Mouse (Mus musculus) MEL-GATA-1-ER (cell line): ENCODE results near the gene Nicn1.
"Not testable (repeated sequence)": the region's sequence is repeated elsewhere in the genome, so short reads cannot be mapped to it uniquely, and the experiment has no call there.

Source experiments
- DNase-seq: peaks from one replicate; pipeline ENCODE4 v3.0.0-alpha.2; 2012; ENCODE audit warnings: low read depth; ENCODE audit errors: extremely low read depth

The Nicn1 gene

GRCm38 (mm10) chr9:108290016-108290750 lies at the start of gene Nicn1:
Nicn1 (plus strand) TSS chr9:108290429.
- peak; percentile 97 for DNase-seq

DNA sequence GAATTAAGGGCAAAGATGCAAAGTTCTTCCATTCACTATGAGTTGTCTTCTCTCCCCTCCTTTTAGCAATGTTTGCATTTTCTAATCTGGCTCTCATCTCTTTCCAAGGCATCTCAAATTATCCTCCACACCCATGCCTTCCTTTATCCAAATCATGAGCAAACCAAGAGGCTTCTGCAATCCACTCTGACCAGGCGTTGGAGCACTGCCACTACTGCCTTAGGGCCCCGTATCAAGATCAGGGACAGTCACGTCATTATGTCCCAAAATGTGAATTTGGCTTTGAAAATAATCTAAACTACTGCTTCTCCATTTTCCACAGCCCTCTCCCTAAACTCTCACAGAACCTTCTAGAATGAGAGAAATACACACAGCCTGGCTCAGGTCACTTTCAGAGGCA lies 45.7 kb upstream of the Nicn1 start:
- no peak for DNase-seq

DNA sequence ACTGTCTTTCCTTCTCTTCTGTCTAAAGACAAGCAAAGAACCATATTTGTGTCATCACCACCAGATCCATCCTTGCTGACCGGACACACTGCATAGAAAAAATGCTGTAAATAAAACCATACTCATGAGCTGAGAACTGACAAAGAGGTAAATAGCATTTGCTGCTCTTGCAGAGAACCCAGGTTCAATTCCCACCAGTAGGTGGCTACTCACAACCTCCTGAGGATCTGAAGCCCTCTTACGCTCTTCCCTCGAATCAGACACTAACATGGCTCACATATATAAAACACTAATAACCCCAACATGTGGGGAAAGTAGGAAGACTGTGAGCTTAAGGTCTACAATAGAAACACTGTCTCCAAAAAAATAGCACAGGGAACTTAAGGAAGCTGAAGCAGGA lies 45.2 kb upstream of the Nicn1 start:
- DNase-seq, result no peak

- DNase-seq, result no peak
Measured at GRCm38 (mm10) chr9:108248957-108249356, 41.3 kb upstream of the Nicn1 start.

GRCm38 (mm10) chr9:108251877-108252276 lies 38.4 kb upstream of the Nicn1 start:
- DNase-seq, result no peak

DNA sequence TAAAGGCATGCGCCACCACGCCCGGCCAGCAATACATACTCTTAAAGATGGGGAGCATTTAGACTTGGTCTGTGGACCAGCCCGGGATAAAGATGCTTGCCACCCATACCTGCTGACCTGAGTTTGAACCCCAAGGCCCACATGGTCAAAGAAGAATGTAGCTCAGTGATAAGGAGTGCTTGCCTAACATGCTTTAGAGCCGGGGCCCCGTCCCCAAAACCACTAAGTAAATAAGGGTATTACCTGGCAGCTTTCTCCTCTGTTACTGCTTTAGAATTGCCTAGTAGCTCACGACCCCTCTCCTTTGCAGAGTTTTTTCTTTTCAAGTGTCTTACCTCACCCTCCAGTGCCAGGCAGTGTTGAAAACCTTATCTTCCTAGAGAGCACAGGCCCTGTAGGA lies 37.5 kb upstream of the Nicn1 start:
- no peak for DNase-seq

- no peak for DNase-seq
Measured at GRCm38 (mm10) chr9:108260526-108260925, 29.7 kb upstream of the Nicn1 start.

DNA sequence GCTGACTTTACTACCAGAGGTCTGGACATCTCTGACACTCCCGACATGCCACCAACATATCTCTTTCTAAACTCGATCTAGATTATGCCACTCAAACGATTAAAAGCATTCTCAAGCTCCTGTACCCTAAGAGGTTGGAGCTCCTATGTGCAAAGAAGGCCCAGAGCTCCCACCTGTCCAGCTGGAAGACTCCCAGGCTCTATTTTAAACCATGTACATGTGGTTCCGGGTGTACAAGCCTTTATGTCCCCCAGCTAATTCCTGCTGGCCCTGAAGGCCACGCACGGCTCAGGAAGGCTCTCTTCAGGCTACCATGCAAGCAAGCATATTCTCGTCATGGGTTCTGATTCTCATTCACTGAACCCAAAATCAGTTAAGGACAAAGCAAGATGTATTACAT lies 28.4 kb upstream of the Nicn1 start:
- DNase-seq, result no peak

- no peak for DNase-seq
Measured at GRCm38 (mm10) chr9:108262494-108263049, 27.7 kb upstream of the Nicn1 start.

- no peak for DNase-seq
Measured at GRCm38 (mm10) chr9:108263131-108263681, 27.0 kb upstream of the Nicn1 start.

- DNase-seq, result peak; percentile 63
Measured at GRCm38 (mm10) chr9:108263690-108264190, 26.5 kb upstream of the Nicn1 start, which contains the start of gene Dag1. Dag1 (minus strand) TSS chr9:108263958.

- peak; percentile 34 for DNase-seq
Measured at GRCm38 (mm10) chr9:108264191-108264921, 25.9 kb upstream of the Nicn1 start.

GRCm38 (mm10) chr9:108266261-108266935 lies 23.8 kb upstream of the Nicn1 start:
- peak; percentile 58 for DNase-seq

- no peak for DNase-seq
Measured at GRCm38 (mm10) chr9:108267691-108268090, 22.5 kb upstream of the Nicn1 start.

DNA sequence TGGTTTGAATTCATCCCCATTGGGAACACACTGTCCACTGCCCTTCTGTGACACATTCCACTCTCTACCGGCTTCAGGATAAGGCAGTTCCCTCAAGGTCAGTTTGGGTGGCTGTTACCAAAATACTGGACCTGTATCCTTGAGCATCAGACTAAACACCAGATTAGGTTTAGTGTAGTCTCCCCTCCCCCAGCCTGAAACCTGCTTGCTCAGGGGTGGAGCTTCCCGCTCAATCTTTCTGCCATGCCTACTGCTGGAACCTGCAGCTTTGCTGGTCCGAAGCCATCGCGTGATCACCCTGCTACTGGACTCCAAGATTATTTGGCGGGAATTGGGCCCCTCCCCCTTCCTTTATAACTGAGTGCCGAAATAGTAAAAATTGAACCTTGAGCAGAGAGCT lies 21.5 kb upstream of the Nicn1 start:
- not testable (repeated sequence) for DNase-seq

DNA sequence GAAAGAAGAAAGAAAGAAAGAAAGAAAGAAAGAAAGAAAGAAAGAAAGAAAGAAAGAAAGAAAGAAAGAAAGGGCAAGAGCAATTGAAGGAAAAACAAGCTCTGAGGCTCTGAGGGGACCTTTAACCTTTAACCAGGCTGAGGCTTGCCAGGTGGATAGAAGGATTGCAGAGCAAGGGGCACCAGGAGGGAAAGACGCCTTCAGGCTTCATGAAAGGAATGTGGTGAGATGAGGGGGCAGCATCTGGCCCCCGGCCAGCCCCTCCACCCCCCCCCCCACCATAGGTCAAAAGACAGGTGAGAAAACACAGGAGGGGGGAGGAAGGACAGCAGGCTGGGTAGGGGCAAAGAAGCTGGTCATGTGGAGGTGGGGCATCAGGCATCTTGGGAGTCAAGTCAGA lies 18.3 kb upstream of the Nicn1 start:
- DNase-seq, result no peak

- no peak for DNase-seq
Measured at GRCm38 (mm10) chr9:108272691-108273090, 17.5 kb upstream of the Nicn1 start.

- DNase-seq, result no peak
Measured at GRCm38 (mm10) chr9:108273485-108273884, 16.7 kb upstream of the Nicn1 start.

DNA sequence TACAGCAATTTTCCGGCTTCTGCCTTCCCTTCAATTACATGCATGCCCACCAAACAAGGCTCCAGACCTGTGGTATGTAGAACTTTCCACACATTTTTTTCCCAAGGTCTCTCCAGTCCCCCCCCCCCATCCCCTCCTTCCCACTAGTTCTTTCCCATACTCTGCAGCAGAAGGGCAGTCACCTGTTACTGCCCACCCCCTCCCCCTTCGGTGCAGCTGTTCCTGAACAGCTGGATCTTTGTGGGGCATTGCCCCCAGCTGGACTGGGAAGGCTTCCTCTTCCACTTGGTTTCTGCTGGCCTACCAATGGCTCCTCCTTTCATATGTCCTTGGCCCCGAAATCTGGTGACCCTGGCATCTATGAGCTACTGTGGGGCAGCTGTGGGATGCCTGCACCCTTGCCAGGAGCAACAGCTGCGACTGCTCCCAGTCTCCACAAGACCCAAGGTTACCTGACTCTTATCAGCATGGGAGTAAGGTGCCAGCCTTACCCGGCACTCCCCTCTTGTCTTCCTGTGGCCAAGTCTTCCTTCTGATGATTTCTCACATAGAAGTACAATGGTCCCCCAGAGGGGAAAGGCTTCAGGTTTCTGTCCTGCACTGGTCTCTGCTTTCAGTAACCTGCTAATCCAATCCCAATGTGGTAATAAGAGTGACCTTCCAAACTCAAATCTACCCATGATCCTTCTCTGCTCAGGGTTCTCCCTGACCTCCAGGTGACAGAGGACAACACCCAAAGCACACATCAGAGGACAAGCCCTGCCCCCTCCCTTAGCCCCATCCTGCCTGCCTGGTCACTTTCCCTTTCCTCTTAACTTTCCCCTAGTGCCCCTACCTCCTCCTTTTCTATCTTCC lies 15.5 kb upstream of the Nicn1 start:
- no peak for DNase-seq

DNA sequence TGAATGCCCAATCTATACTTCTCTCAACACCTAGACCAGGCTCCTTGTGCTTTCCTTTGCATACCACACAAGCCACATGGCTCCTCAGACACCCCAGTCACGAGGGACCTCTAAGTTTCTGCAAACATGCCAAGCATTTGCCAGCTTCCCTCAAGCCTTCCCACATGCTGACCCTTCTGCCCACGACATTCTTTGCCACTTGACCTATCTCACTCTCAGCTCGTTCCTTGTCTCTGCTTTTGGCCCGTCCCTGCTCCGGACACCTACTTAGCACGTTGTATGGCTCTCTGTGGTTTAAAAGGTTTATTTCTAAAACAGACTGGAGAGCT lies 14.9 kb upstream of the Nicn1 start:
- no peak for DNase-seq
